Mouse (Mus musculus) hindbrain, postnatal 0 days (tissue): ENCODE measurements at regions not wholly inside any gene's neighbourhood (a gene's known extent, or its start where the extent isn't known, plus 50 kb on each side); places are given as distances from the start of the nearest gene placed in this dataset.

ENCODE experiments used
- ATAC-seq: fragments of 200-750 bp; cut with Nextera tagmentation; 2 replicates; pipeline ENCODE4 v1.8.0; 2017; ENCODE audit warnings: mild to moderate bottlenecking, moderate TSS enrichment, moderate library complexity
- DNase-seq: peaks from one replicate; pipeline ENCODE4 v3.0.0-alpha.2; 2015; ENCODE audit warnings: low spot score
- H3K27ac ChIP-seq: fragments of 300-500 bp; sonication (generic); 2 replicates; pipeline ENCODE4 v1.5.1; 2014; ENCODE audit warnings: mild to moderate bottlenecking
- H3K27me3 ChIP-seq: fragments of 300-500 bp; sonication (generic); 2 replicates; pipeline ENCODE4 v1.6.1; 2014; ENCODE audit warnings: low read length, mixed read lengths; ENCODE audit not compliant: insufficient read depth
- H3K36me3 ChIP-seq: fragments of 300-500 bp; sonication (generic); 2 replicates; pipeline ENCODE4 v1.6.1; 2014; ENCODE audit warnings: low read length, mixed read lengths; ENCODE audit not compliant: insufficient read depth
- H3K4me1 ChIP-seq: fragments of 300-500 bp; sonication (generic); 2 replicates; pipeline ENCODE4 v1.6.1; 2014; ENCODE audit warnings: antibody characterized with exemption, low read length, mixed read lengths; ENCODE audit not compliant: insufficient read depth
- H3K4me2 ChIP-seq: fragments of 300-500 bp; sonication (generic); 2 replicates; pipeline ENCODE4 v1.6.1; 2014; ENCODE audit warnings: low read depth, mild to moderate bottlenecking, low read length, moderate library complexity, mixed read lengths
- H3K4me3 ChIP-seq: fragments of 300-500 bp; sonication (generic); 2 replicates; pipeline ENCODE4 v1.5.1; 2014; ENCODE audit warnings: low read length
- H3K9ac ChIP-seq: fragments of 300-500 bp; sonication (generic); replicated peaks from 2 replicates; pipeline ENCODE4 v1.6.1; 2014; ENCODE audit warnings: mild to moderate bottlenecking, low read length, moderate library complexity, mixed read lengths
- H3K9me3 ChIP-seq: fragments of 300-500 bp; sonication (generic); 2 replicates; pipeline ENCODE4 v1.6.1; 2016; ENCODE audit warnings: low read length, mixed read lengths
- CTCF ChIP-seq: IDR thresholded peaks from 2 replicates; pipeline ENCODE4 v1.5.1; 2016; ENCODE audit warnings: antibody characterized with exemption, control low read depth, low read depth
- WGBS: fragments of 180-500 bp; shearing (Covaris S2); extraction: QIAGEN DNeasy Blood & Tissue Kit; methylation state at CpG from one replicate; pipeline ENCODE4 v1.1.7; 2014; 5-methylcytosine and 5-hydroxymethylcytosine counted together

GRCm38 (mm10) chr2:179095981-179096380, 346.2 kb upstream of the Cdh4 start:
- ATAC-seq (no peak), DNase-seq (no peak)
- Histone ChIP-seq H3K27me3 (no peaks in the 10 kb centered on the region), H3K36me3 (no peaks in the 10 kb centered on the region), H3K9ac (no peak overlapping the region), H3K4me2 (no peak overlapping the region), H3K4me3 (no peak overlapping the region), H3K27ac (no peak overlapping the region), H3K4me1 (peaks cover 9% of the 10 kb centered on the region), H3K9me3 (no peaks in the 10 kb centered on the region)
- WGBS = 93% methylated on average over 3 of the region's 3 CpGs
- TF ChIP-seq CTCF = no peak

- no peak overlapping the region for H3K4me3 ChIP-seq
- no peak overlapping the region for H3K4me2 ChIP-seq
- H3K9ac ChIP-seq = no peak overlapping the region
- peaks cover 9% of the 10 kb centered on the region for H3K4me1 ChIP-seq
- H3K36me3 ChIP-seq = no peaks in the 10 kb centered on the region
- no peak overlapping the region for H3K27ac ChIP-seq
- DNase-seq = no peak
- no peak for ATAC-seq
- WGBS = 39% methylated on average over 4 of the region's 4 CpGs
- H3K9me3 ChIP-seq = no peaks in the 10 kb centered on the region
- no peak for TF ChIP-seq CTCF
- H3K27me3 ChIP-seq = no peaks in the 10 kb centered on the region
Observed at GRCm38 (mm10) chr2:179096861-179097260, 345.4 kb upstream of the Cdh4 start.

- no peaks in the 10 kb centered on the region for H3K4me1 ChIP-seq
- H3K36me3 ChIP-seq = no peaks in the 10 kb centered on the region
- H3K9me3 ChIP-seq = no peaks in the 10 kb centered on the region
- ATAC-seq (no peak), DNase-seq (no peak)
- H3K27me3 ChIP-seq = no peaks in the 10 kb centered on the region
- no peak overlapping the region for H3K4me2 ChIP-seq
- TF ChIP-seq CTCF = no peak
- H3K27ac ChIP-seq = no peak overlapping the region
- no peak overlapping the region for H3K9ac ChIP-seq
- 94% methylated on average over 1 of the region's 1 CpGs for WGBS
- no peak overlapping the region for H3K4me3 ChIP-seq
Observed at GRCm38 (mm10) chr2:179099783-179100182, 342.4 kb upstream of the Cdh4 start.

- H3K9me3 ChIP-seq = no peaks in the 10 kb centered on the region
- no peaks in the 10 kb centered on the region for H3K27me3 ChIP-seq
- no peak for TF ChIP-seq CTCF
- ATAC-seq (no peak), DNase-seq (no peak)
- H3K9ac ChIP-seq = no peak overlapping the region
- no peaks in the 10 kb centered on the region for H3K36me3 ChIP-seq
- H3K4me2 ChIP-seq = no peak overlapping the region
- no peak overlapping the region for H3K4me3 ChIP-seq
- H3K27ac ChIP-seq = no peak overlapping the region
- 92% methylated on average over 1 of the region's 1 CpGs for WGBS
- H3K4me1 ChIP-seq = no peaks in the 10 kb centered on the region
Observed at GRCm38 (mm10) chr2:179103114-179103513, 339.1 kb upstream of the Cdh4 start.

GRCm38 (mm10) chr2:179112951-179113350, 329.3 kb upstream of the Cdh4 start:
- Histone ChIP-seq H3K9ac (no peak overlapping the region), H3K4me1 (no peaks in the 10 kb centered on the region), H3K4me2 (no peak overlapping the region), H3K9me3 (no peaks in the 10 kb centered on the region), H3K36me3 (no peaks in the 10 kb centered on the region), H3K4me3 (no peak overlapping the region), H3K27ac (no peak overlapping the region), H3K27me3 (no peaks in the 10 kb centered on the region)
- 26% methylated on average over 5 of the region's 5 CpGs for WGBS
- ATAC-seq (no peak), DNase-seq (no peak)
- no peak for TF ChIP-seq CTCF

- DNase-seq (no peak), ATAC-seq (no peak)
- Histone ChIP-seq H3K27me3 (no peaks in the 10 kb centered on the region), H3K4me2 (no peak overlapping the region), H3K27ac (no peak overlapping the region), H3K9me3 (no peaks in the 10 kb centered on the region), H3K9ac (no peak overlapping the region), H3K4me3 (no peak overlapping the region), H3K36me3 (no peaks in the 10 kb centered on the region), H3K4me1 (no peaks in the 10 kb centered on the region)
- TF ChIP-seq CTCF = no peak
- WGBS = 85% methylated on average over 3 of the region's 3 CpGs
Observed at GRCm38 (mm10) chr2:179128018-179128417, 314.2 kb upstream of the Cdh4 start.

- WGBS = 88% methylated on average over 5 of the region's 5 CpGs
- Histone ChIP-seq H3K4me3 (no peak overlapping the region), H3K4me1 (no peaks in the 10 kb centered on the region), H3K9me3 (no peaks in the 10 kb centered on the region), H3K36me3 (no peaks in the 10 kb centered on the region), H3K4me2 (no peak overlapping the region), H3K9ac (no peak overlapping the region), H3K27me3 (no peaks in the 10 kb centered on the region), H3K27ac (no peak overlapping the region)
- no peak for ATAC-seq
- no peak for DNase-seq
- TF ChIP-seq CTCF = no peak
Observed at GRCm38 (mm10) chr2:179128432-179128831, 313.8 kb upstream of the Cdh4 start.

- Histone ChIP-seq H3K9ac (no peak overlapping the region), H3K27me3 (no peaks in the 10 kb centered on the region), H3K27ac (no peak overlapping the region), H3K36me3 (no peaks in the 10 kb centered on the region), H3K4me1 (no peaks in the 10 kb centered on the region), H3K9me3 (no peaks in the 10 kb centered on the region), H3K4me3 (no peak overlapping the region), H3K4me2 (no peak overlapping the region)
- ATAC-seq = no peak
- no peak for DNase-seq
- WGBS = 79% methylated on average over 5 of the region's 5 CpGs
- no peak for TF ChIP-seq CTCF
Observed at GRCm38 (mm10) chr2:179131004-179131403, 311.2 kb upstream of the Cdh4 start.
